Mouse (Mus musculus): ENCODE data around the gene Pate2.

DNA sequence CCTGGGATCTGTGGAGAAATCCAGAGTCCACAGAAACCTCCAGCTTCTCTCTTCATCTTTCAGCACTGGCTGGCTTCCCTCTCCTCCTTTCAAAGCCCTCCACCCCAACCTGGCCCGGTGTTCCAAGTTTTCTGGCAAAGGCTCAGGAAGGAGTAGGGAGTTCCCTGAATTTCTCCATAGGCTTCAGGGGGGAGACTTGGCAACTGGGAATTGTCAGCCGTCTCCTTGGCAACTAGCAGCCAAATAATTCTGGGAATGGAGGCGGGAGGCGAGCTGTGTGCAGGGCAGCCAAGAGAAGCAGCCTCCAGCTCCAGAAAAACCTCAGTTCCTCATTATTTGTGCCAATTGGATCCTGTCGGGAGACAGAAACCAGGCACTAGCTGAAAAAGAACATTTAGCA is 46.5 kb upstream of the Pate2 start:
- no peak for TF ChIP-seq CTCF (IDR thresholded peaks at IDR 0.05; ENCODE audit: extremely low read depth, insufficient read depth, low read length)
- no peak for TF ChIP-seq POLR2A (IDR thresholded peaks at IDR 0.05; ENCODE audit: extremely low read depth, insufficient read depth, low read length)

Measured in cortical plate, adult 2 months (tissue).